In genomic region chr12:28460951-28461431, GRCm38 (mm10) we compare ENCODE assay signal across 11 mouse cellular contexts.
DNase-seq lines count a peak whose midpoint lies in the region; ATAC-seq and TF ChIP-seq lines count a peak whose summit lies in the region.
"Had no signal": no experiment of that assay in that cellular context is flagged by ENCODE, and none has a peak within 500 bp of the region (broad histone marks: within the 10 kb centered on the region; RNA-seq: fewer than 3 reads in every experiment).

No protein-coding gene starts in this region.

- no peak overlapping the region for H3K4me2 ChIP-seq in embryonic facial prominence, embryonic 14.5 days (ENCODE audit: low read depth, low read length)
- no peak overlapping the region for H3K4me2 ChIP-seq in intestine, embryonic 15.5 days (replicated peaks)
- H3K4me2 ChIP-seq: embryonic facial prominence, embryonic 15.5 days; heart, embryonic 13.5 days had no signal

- WGBS in embryonic facial prominence, embryonic 14.5 days, result 47% methylated on average over 2 of the region's 2 CpGs
- 83% methylated on average over 2 of the region's 2 CpGs for WGBS in intestine, embryonic 15.5 days

- peak; percentile 94 for DNase-seq in brain, embryonic 14.5 days (ENCODE audit: low read depth)
- DNase-seq in embryonic facial prominence, embryonic 14.5 days (ENCODE audit: low spot score), result peak; percentile 33
- DNase-seq in layer of hippocampus, adult 2 months (ENCODE audit: low spot score in 2 of 2), result peak; percentile 2 to 10
- peak; percentile 31 for DNase-seq in neural tube, embryonic 10.5 days (ENCODE audit: extremely low spot score, low spot score)
- DNase-seq in adrenal gland, adult 2 months, result no peak
- no peak for DNase-seq in adipocyte (ENCODE audit: low spot score)
- DNase-seq: kidney, postnatal 25 days had no signal

- no peaks in the 10 kb centered on the region for H3K27me3 ChIP-seq in embryonic facial prominence, embryonic 14.5 days (replicated peaks; ENCODE audit: control insufficient read depth, insufficient read depth, low read length)
- no peaks in the 10 kb centered on the region for H3K27me3 ChIP-seq in intestine, embryonic 15.5 days (replicated peaks)
- H3K27me3 ChIP-seq: embryonic facial prominence, embryonic 15.5 days; heart, embryonic 13.5 days had no signal

- H3K27ac ChIP-seq in embryonic facial prominence, embryonic 14.5 days (replicated peaks; ENCODE audit: low read depth, low read length), result no peak overlapping the region
- H3K27ac ChIP-seq in layer of hippocampus, adult 2 months, result no peak overlapping the region
- H3K27ac ChIP-seq in intestine, embryonic 15.5 days, result no peak overlapping the region
- H3K27ac ChIP-seq: embryonic facial prominence, embryonic 15.5 days; heart, embryonic 13.5 days had no signal

- ATAC-seq in embryonic facial prominence, embryonic 14.5 days (ENCODE audit: low read depth), result 0 out of 2 replicates have a peak, but pooled peaks have one; percentile 55
- no peak for ATAC-seq in intestine, embryonic 15.5 days
- ATAC-seq in inflammation-experienced regulatory T-cells, adult 6 months, result no peak

- no peak overlapping the region for H3K9ac ChIP-seq in embryonic facial prominence, embryonic 14.5 days (ENCODE audit: low read depth, low read length)
- no peak overlapping the region for H3K9ac ChIP-seq in intestine, embryonic 15.5 days
- H3K9ac ChIP-seq: embryonic facial prominence, embryonic 15.5 days; heart, embryonic 13.5 days had no signal

- H3K36me3 ChIP-seq in embryonic facial prominence, embryonic 14.5 days (ENCODE audit: control insufficient read depth, insufficient read depth, low read length), result no peaks in the 10 kb centered on the region
- H3K36me3 ChIP-seq in intestine, embryonic 15.5 days, result no peaks in the 10 kb centered on the region
- H3K36me3 ChIP-seq: embryonic facial prominence, embryonic 15.5 days; heart, embryonic 13.5 days had no signal

- no peaks in the 10 kb centered on the region for H3K9me3 ChIP-seq in embryonic facial prominence, embryonic 14.5 days (ENCODE audit: control insufficient read depth, low read length)
- H3K9me3 ChIP-seq in intestine, embryonic 15.5 days, result no peaks in the 10 kb centered on the region
- H3K9me3 ChIP-seq: embryonic facial prominence, embryonic 15.5 days had no signal

- TF ChIP-seq CTCF in brain, embryonic 14.5 days (IDR thresholded peaks at IDR 0.05; ENCODE audit: borderline replicate concordance, extremely low read depth, insufficient read depth, insufficient read length), result no peak
- TF ChIP-seq CTCF in layer of hippocampus, adult 2 months (conservative IDR thresholded peaks at IDR 0.05), result no peak

- no peaks in the 10 kb centered on the region for H3K4me1 ChIP-seq in embryonic facial prominence, embryonic 14.5 days (ENCODE audit: control insufficient read depth, insufficient read depth, low read length)
- H3K4me1 ChIP-seq in intestine, embryonic 15.5 days (replicated peaks), result no peaks in the 10 kb centered on the region
- H3K4me1 ChIP-seq: embryonic facial prominence, embryonic 15.5 days; heart, embryonic 13.5 days had no signal

- TF ChIP-seq POLR2A in brain, embryonic 14.5 days (IDR thresholded peaks at IDR 0.05; ENCODE audit: borderline replicate concordance, extremely low read depth, insufficient read depth, insufficient read length, poor library complexity, severe bottlenecking), result no peak

- H3K4me3 ChIP-seq in embryonic facial prominence, embryonic 14.5 days (ENCODE audit: low read depth, low read length), result no peak overlapping the region
- no peak overlapping the region for H3K4me3 ChIP-seq in layer of hippocampus, adult 2 months
- no peak overlapping the region for H3K4me3 ChIP-seq in intestine, embryonic 15.5 days (replicated peaks)
- H3K4me3 ChIP-seq: embryonic facial prominence, embryonic 15.5 days; heart, embryonic 13.5 days had no signal

Comparison
In these comparisons a context has a peak if more than half of its experiments do, and no peak if none do; other contexts are left out.
1. DNase-seq: peak in brain, embryonic 14.5 days (single experiment), embryonic facial prominence, embryonic 14.5 days (single experiment), layer of hippocampus, adult 2 months (2 of 2) and neural tube, embryonic 10.5 days (single experiment); none in adrenal gland, adult 2 months (single experiment) and adipocyte (single experiment).